Mouse (Mus musculus) heart, embryonic 11.5 days (tissue): ENCODE data around the gene Ltbr. TPM values are rescaled to one million over a fixed set of nuclear protein-coding genes. Genes with fewer than 3 reads are reported as not detected.
A peak's percentile ranks its signal among the peaks of the same experiment; 100 is the strongest.

Experiments used
- ATAC-seq: fragments of 200-750 bp; cut with Nextera tagmentation; replicated peaks from 2 replicates; pipeline ENCODE4 v1.8.0; 2017; ENCODE audit warnings: moderate library complexity; ENCODE audit not compliant: insufficient number of reproducible peaks, low FRiP score, low TSS enrichment
- H3K27ac ChIP-seq: fragments of 300-500 bp; sonication (generic); 2 replicates; pipeline ENCODE4 v1.5.1; 2014; ENCODE audit warnings: mild to moderate bottlenecking, low read depth, low read length
- H3K27me3 ChIP-seq: fragments of 300-500 bp; sonication (generic); 2 replicates; pipeline ENCODE4 v1.6.1; 2014; ENCODE audit warnings: mild to moderate bottlenecking, low read length, mixed read lengths; ENCODE audit not compliant: control insufficient read depth, insufficient read depth
- H3K36me3 ChIP-seq: fragments of 300-500 bp; sonication (generic); 2 replicates; pipeline ENCODE4 v1.6.1; 2014; ENCODE audit warnings: mild to moderate bottlenecking, low read length, moderate library complexity, mixed read lengths; ENCODE audit not compliant: control insufficient read depth, insufficient read depth
- H3K4me1 ChIP-seq: fragments of 300-500 bp; sonication (generic); 2 replicates; pipeline ENCODE4 v1.6.1; 2014; ENCODE audit warnings: low read length; ENCODE audit not compliant: control insufficient read depth, insufficient read depth
- H3K4me2 ChIP-seq: fragments of 300-500 bp; sonication (generic); 2 replicates; pipeline ENCODE4 v1.6.1; 2014; ENCODE audit warnings: mild to moderate bottlenecking, moderate library complexity
- H3K4me3 ChIP-seq: fragments of 300-500 bp; sonication (generic); 2 replicates; pipeline ENCODE4 v1.5.1; 2014; ENCODE audit warnings: low read depth, low read length
- H3K9ac ChIP-seq: fragments of 300-500 bp; sonication (generic); 2 replicates; pipeline ENCODE4 v1.6.1; 2014; ENCODE audit warnings: mild to moderate bottlenecking, low read depth, low read length, moderate library complexity
- H3K9me3 ChIP-seq: fragments of 300-500 bp; sonication (generic); replicated peaks from 2 replicates; pipeline ENCODE4 v1.6.1; 2016; ENCODE audit warnings: low read length; ENCODE audit not compliant: control insufficient read depth
- WGBS: fragments of 180-500 bp; shearing (Covaris S2); extraction: QIAGEN DNeasy Blood & Tissue Kit; methylation state at CpG from one replicate; pipeline ENCODE4 v1.1.7; 2014; ENCODE audit not compliant: insufficient replicate concordance; 5-methylcytosine and 5-hydroxymethylcytosine counted together
- polyA plus RNA-seq: library from polyadenylated mRNA; unstranded; fragments of >200 nt; fragmentation: Nextera tagmentation; extraction: Ambion mirVana; gene quantifications from 2 replicates; pipeline ENCODE4 v1.2.1, GENCODE M21; 2014

Ltbr gene
- polyA plus RNA-seq, 1 experiment from 2014 or later = 35.0 TPM

DNA sequence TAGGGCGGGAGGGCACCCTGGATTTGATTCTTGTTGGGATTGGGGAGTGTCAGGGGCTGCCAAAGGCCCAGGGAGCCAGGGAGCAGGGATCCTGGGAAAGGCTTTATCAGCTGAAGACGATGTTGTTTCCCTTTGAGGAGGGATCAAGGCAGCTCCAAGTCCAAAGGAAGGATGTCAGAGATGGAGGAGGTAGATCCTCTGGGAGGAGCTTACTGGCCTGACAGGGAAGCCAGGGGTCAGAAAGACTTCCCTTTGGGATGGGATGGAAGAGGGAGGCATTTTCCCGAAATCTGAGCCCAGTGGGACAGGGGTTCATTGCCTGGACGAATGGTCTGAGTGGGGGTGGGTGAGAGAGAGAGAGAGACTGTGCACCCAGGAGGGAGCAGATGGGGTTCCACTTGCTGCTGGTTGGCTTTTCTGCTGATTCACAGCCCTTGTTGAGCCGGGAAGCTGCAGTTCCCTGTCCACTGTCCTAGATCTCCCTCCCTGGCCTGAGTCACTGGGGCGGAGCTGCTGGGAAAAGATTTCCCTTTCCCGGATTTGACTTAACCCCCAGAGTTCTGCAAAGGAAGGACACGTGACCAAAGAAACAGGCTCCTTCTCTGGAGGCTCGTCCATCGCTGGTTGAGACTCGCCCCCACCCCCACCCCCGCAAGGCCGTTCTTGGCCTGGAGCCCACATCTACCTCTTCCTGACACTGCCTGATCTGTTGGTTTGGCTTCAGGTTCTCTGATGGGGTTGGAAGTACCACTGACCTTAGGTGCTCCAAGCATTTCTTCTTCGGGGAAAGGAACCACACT is 40.9 kb upstream of the Ltbr start:
- peaks cover 8% of the 10 kb centered on the region; the same call in 1 of the 2 replicates for H3K36me3 ChIP-seq
- no peak overlapping the region for H3K9ac ChIP-seq
- 7% methylated on average over 14 of the region's 14 CpGs for WGBS
- peaks cover 48% of the 10 kb centered on the region for H3K4me1 ChIP-seq
- ATAC-seq = peak; percentile 40
- no peaks in the 10 kb centered on the region for H3K9me3 ChIP-seq
- H3K4me2 ChIP-seq = peak overlapping the region; percentile 51
- peak overlapping the region; percentile 2; the same call in 1 of the 2 replicates for H3K4me3 ChIP-seq
- 0 out of 2 replicates have a peak, but pooled peaks cover 2% of the 10 kb centered on the region for H3K27me3 ChIP-seq
- peak overlapping the region; percentile 68 for H3K27ac ChIP-seq

DNA sequence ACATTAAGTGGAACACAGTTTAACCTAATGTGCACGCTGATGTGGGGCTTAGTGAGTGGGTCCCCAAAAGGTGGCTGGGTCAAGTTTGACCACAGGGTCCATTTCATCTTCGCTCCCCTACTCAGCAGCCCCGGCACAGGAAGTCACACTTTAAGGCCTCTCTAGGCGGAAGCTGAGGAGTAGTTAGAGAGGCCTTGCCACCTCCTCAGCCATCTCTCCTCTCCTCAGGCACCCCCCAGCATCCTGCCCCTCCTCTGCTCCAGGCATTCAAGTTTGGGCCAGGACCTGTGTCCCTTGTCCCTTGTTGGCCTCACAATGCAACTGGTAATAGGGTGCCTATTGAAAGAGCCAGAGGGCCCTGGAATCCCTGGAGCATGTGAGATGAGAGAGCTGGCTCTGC is 40.0 kb upstream of the Ltbr start:
- Histone ChIP-seq H3K4me2 (peak overlapping the region; percentile 51; the same call in 1 of the 2 replicates), H3K9ac (no peak overlapping the region), H3K27me3 (0 out of 2 replicates have a peak, but pooled peaks cover 2% of the 10 kb centered on the region), H3K4me1 (peaks cover 54% of the 10 kb centered on the region), H3K4me3 (no peak overlapping the region), H3K27ac (peak overlapping the region; percentile 68; the same call in 1 of the 2 replicates), H3K9me3 (no peaks in the 10 kb centered on the region), H3K36me3 (peaks cover 8% of the 10 kb centered on the region; the same call in 1 of the 2 replicates)
- 80% methylated on average over 4 of the region's 4 CpGs for WGBS
- no peak for ATAC-seq

DNA sequence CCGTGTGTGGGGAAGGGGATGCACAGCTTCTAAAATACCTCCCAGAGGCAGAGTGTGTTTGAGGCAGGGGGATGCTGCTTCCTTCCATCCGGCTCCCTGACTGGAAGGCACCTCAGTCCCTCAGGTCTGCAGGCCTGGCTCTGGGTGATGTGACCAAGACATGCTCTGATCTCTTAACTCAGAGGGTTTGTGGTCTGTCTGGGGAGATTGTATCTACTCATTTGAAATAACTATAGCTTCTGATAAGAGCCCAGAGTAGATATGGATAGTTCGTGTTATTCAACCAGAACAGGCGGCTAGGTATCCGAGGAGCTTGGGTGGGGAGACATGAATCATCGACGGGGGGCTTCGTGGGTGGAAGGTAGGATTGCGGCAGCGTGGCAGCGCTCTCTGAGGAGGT is 39.5 kb upstream of the Ltbr start:
- H3K27ac ChIP-seq = no peak overlapping the region
- no peak for ATAC-seq
- H3K4me3 ChIP-seq = no peak overlapping the region
- 0 out of 2 replicates have a peak, but pooled peaks cover 2% of the 10 kb centered on the region for H3K27me3 ChIP-seq
- H3K9me3 ChIP-seq = no peaks in the 10 kb centered on the region
- 63% methylated on average over 11 of the region's 11 CpGs for WGBS
- H3K36me3 ChIP-seq = peaks cover 6% of the 10 kb centered on the region; the same call in 1 of the 2 replicates
- peaks cover 55% of the 10 kb centered on the region for H3K4me1 ChIP-seq
- H3K9ac ChIP-seq = no peak overlapping the region
- no peak overlapping the region for H3K4me2 ChIP-seq

DNA sequence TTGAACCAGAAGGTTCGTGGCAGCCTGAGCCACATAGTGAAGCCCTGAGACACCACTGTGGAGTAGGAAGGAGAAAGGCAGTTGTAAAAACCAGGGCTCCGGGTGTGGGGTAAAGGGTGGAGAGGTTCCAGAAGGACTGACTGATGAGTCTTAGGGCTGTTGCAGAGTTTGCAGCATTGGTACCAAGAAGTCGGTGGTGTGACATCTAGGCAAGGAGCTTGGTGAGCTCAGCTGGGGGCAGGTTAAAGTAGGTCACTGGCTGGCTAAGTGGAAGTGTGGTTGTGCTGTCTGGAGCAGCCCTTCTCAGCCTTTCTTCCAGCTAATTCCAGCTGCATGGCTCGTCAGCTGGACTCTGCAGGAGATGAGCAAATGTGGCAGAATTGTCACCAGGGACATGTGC is 39.1 kb upstream of the Ltbr start:
- no peak for ATAC-seq
- no peaks in the 10 kb centered on the region for H3K9me3 ChIP-seq
- H3K36me3 ChIP-seq = peaks cover 2% of the 10 kb centered on the region; the same call in 1 of the 2 replicates
- WGBS = 35% methylated on average over 4 of the region's 4 CpGs
- H3K27ac ChIP-seq = no peak overlapping the region
- no peak overlapping the region for H3K4me2 ChIP-seq
- no peak overlapping the region for H3K4me3 ChIP-seq
- peaks cover 55% of the 10 kb centered on the region for H3K4me1 ChIP-seq
- 0 out of 2 replicates have a peak, but pooled peaks cover 2% of the 10 kb centered on the region for H3K27me3 ChIP-seq
- no peak overlapping the region for H3K9ac ChIP-seq

DNA sequence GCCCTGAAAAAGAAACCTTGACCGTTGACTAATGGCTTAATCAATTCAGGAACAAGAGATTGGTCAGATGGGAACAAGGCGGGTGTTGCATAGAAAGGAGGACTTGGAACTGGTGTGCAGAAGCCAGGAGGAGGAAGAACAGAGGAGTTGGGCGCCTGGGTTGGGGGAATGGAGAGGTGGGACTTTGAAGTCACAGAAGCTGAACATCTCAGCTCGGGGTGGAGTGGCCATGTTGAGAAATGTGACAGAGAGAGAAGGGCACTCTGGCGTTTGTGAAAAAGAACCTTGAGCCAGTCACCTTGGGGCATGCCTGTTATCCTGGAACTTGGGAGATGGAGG is 38.3 kb upstream of the Ltbr start:
- H3K9me3 ChIP-seq = no peaks in the 10 kb centered on the region
- H3K27me3 ChIP-seq = 0 out of 2 replicates have a peak, but pooled peaks cover 2% of the 10 kb centered on the region
- no peak overlapping the region for H3K9ac ChIP-seq
- no peak overlapping the region for H3K27ac ChIP-seq
- no peaks in the 10 kb centered on the region for H3K36me3 ChIP-seq
- H3K4me2 ChIP-seq = no peak overlapping the region; the same call in 1 of the 2 replicates
- ATAC-seq = no peak
- H3K4me3 ChIP-seq = no peak overlapping the region
- H3K4me1 ChIP-seq = peaks cover 55% of the 10 kb centered on the region
- 59% methylated on average over 5 of the region's 5 CpGs for WGBS

DNA sequence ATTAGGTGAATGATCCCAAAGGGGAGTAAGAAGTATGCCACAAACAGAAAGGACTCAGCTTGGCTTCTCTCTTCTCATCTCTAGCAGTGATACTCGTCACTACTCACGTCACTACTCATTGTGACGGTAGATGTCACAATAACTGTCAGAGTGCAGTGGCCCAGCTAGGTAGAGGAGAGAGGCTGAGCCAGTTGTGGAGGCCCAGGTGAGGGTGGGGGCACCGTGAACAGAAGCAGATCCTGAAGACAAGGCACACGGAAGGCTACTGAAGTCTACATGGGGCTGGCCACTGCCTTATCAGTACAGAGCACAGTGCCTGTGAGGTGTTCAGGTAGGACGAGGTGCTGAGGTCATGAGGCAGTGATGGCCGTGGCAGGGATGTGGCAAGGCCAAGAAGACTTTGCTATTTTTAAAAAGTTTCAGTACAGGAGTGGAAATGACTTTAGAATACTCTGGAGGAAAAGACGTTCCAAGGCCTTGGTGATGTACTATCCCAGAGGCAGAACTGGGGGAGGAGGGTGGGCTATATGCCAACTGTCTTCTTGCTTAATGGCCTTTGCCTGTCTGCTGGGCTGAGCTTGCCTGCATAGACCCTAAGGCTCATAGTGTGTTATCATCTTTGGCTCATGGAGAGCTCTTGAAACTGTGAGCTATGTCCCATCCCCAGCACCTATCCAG is 37.8 kb upstream of the Ltbr start:
- 0 out of 2 replicates have a peak overlapping the region, but pooled peaks have one; percentile 8 for H3K4me3 ChIP-seq
- 0 out of 2 replicates have a peak, but pooled peaks cover 2% of the 10 kb centered on the region for H3K27me3 ChIP-seq
- no peak overlapping the region for H3K27ac ChIP-seq
- whole genome bisulfite sequencing = 59% methylated on average over 8 of the region's 8 CpGs
- H3K36me3 ChIP-seq = no peaks in the 10 kb centered on the region
- H3K9ac ChIP-seq = 0 out of 2 replicates have a peak overlapping the region, but pooled peaks have one; percentile 5
- no peak for ATAC-seq
- H3K4me1 ChIP-seq = peaks cover 55% of the 10 kb centered on the region
- H3K4me2 ChIP-seq = peak overlapping the region; percentile 82
- H3K9me3 ChIP-seq = no peaks in the 10 kb centered on the region

DNA sequence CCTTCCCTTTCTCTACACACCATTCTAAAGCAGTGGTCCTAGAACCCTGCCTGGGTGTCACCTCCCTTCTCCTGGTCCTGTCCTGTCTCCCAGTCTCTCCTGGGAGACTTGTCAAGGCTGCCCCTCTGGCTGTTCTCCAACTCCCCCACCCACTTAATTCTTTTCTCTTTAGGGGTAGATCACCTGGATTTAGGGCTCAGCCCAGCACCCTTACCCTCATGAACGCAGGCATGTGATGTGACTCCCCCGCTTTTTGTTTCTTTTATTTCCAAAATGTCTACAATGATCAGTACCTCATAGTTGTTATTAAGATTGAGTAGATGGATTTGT is 37.3 kb upstream of the Ltbr start:
- Histone ChIP-seq H3K9ac (peak overlapping the region; percentile 82), H3K36me3 (no peaks in the 10 kb centered on the region), H3K27me3 (0 out of 2 replicates have a peak, but pooled peaks cover 2% of the 10 kb centered on the region), H3K9me3 (no peaks in the 10 kb centered on the region), H3K4me3 (peak overlapping the region; percentile 63), H3K4me2 (peak overlapping the region; percentile 82), H3K27ac (no peak overlapping the region), H3K4me1 (peaks cover 50% of the 10 kb centered on the region)
- WGBS = 82% methylated on average over 2 of the region's 2 CpGs
- no peak for ATAC-seq

DNA sequence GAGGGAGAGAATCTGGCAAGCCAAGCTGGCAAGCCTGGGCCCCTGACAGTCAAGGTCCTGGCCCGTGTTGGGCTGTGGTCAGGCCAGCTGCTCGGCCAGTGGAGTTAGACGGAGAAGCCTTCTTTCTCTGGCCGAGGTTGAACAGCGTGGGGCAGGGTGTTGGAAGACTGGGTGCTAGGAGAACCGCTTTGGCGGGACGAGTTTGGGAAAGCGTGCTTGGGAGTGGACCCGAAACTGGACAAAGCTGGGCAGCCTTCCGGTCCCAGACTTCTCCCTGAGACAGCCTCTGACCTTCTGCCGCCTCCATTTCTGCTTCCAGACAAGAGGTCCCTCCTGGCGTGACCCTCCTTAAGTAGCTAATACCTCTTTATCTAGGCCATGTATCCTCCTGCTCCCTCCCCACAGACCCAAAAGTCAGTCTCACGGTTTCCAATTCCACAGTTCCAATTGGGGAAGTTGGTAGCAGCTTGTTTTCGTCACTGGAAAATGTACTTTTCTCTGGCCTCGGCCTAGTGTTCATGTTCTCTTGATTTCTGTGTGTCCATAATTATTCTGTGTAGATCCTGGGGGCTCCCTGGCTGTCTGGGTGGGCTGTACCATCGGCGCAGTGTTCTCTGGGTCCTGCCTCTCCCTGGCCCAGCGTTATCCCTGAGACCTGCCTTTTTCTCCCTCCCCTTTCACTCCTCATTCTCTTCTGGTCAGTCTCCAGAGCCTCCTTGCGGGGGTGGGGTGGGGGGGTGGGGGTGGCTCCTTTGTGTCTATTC is 36.7 kb upstream of the Ltbr start:
- H3K36me3 ChIP-seq = no peaks in the 10 kb centered on the region
- H3K27ac ChIP-seq = peak overlapping the region; percentile 6; the same call in 1 of the 2 replicates
- peak overlapping the region; percentile 82 for H3K9ac ChIP-seq
- H3K4me3 ChIP-seq = peak overlapping the region; percentile 63
- peaks cover 45% of the 10 kb centered on the region for H3K4me1 ChIP-seq
- H3K27me3 ChIP-seq = 0 out of 2 replicates have a peak, but pooled peaks cover 2% of the 10 kb centered on the region
- H3K4me2 ChIP-seq = peak overlapping the region; percentile 82
- H3K9me3 ChIP-seq = no peaks in the 10 kb centered on the region
- 6% methylated on average over 20 of the region's 20 CpGs for WGBS
- peak; percentile 4; the same call in 1 of the 2 replicates for ATAC-seq
